Mouse (Mus musculus) gastrocnemius, adult 2 months (tissue): ENCODE measurements around the gene Map4k3. TPM values are rescaled to one million over a fixed set of nuclear protein-coding genes. Genes with fewer than 3 reads are reported as not detected.

Experiments
- DNase-seq: peaks from one replicate; pipeline ENCODE4 v3.0.0; 2022
- H3K27ac ChIP-seq: fragments of 200-600 bp; 2 replicates; pipeline ENCODE4 v1.8.1; 2022; ENCODE audit warnings: mild to moderate bottlenecking
- H3K4me3 ChIP-seq: fragments of 200-600 bp; 2 replicates; pipeline ENCODE4 v1.8.1; 2022; ENCODE audit warnings: mild to moderate bottlenecking, moderate library complexity
- CTCF ChIP-seq: fragments of 200-600 bp; IDR thresholded peaks from 2 replicates; pipeline ENCODE4 v1.8.1; 2022; ENCODE audit warnings: antibody characterized with exemption, mild to moderate bottlenecking, moderate library complexity
- intact Hi-C: fragments of 180-260 bp; cut with DNase I; formaldehyde crosslinking; loops from one replicate; pipeline ENCODE4 v1.15.1; 2025
- total RNA-seq, 2 experiments: library from RNA; stranded (reverse); gene quantifications; 2 replicates each; pipeline ENCODE4 v1.2.3; 2021

Gene Map4k3
- total RNA-seq, 2 experiments from 2014 or later: 11.9 to 17.5 TPM

- no peak overlapping the region for H3K4me3 ChIP-seq
- no peak overlapping the region for H3K27ac ChIP-seq
- no peak for TF ChIP-seq CTCF
- intact Hi-C loops: no loop called here
- DNase-seq: no peak
These were observed 165.5 kb downstream of the Map4k3 start for GRCm38 (mm10) chr17:80562792-80563191.

- intact Hi-C loops: loop anchor here (1.0 kb wide), 1 partner anchor 106 kb away; no protein-coding TSS in a partner anchor
- peak; percentile 73 for DNase-seq
- Histone ChIP-seq H3K27ac (no peak overlapping the region), H3K4me3 (peak overlapping the region; percentile 55)
- TF ChIP-seq CTCF: peak; percentile 91; the same call in 1 of the 2 replicates
These were observed 167.4 kb downstream of the Map4k3 start for GRCm38 (mm10) chr17:80560669-80561401.

DNA sequence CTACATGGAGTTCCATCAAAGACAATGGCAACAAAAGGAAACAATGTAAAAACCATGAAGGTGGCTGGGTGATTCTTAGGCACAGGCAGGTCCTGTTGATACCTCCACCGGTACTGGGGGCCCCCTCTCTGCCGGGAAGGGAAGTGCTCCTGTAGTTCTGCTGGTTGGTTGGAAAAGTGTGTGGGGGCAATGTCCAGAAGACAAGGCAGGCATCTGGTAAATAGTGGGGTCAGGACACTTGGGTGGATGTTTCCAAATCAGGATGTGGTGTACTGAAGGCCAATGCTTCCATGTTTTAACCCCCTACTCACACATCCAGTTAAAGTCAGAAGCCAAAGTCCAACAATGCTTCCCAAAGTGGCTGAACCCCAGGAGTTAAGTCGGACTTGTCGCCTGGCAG lies 168.5 kb downstream of the Map4k3 start:
- DNase-seq: no peak
- Histone ChIP-seq H3K27ac (no peak overlapping the region), H3K4me3 (no peak overlapping the region)
- no peak for TF ChIP-seq CTCF
- intact Hi-C loops: loop anchor here (1.0 to 10.0 kb wide), 2 partner anchors 104 to 265 kb away; partner anchors contain the start of genes Dhx57 and Morn2

- Histone ChIP-seq H3K4me3 (peak overlapping the region; percentile 35), H3K27ac (no peak overlapping the region)
- peak; percentile 37 for DNase-seq
- intact Hi-C loops: loop anchor here (10.0 kb wide), 1 partner anchor 264 kb away; the partner anchor contains the start of genes Dhx57 and Morn2
- peak; percentile 63 for TF ChIP-seq CTCF
These were observed 169.2 kb downstream of the Map4k3 start for GRCm38 (mm10) chr17:80559050-80559449.

DNA sequence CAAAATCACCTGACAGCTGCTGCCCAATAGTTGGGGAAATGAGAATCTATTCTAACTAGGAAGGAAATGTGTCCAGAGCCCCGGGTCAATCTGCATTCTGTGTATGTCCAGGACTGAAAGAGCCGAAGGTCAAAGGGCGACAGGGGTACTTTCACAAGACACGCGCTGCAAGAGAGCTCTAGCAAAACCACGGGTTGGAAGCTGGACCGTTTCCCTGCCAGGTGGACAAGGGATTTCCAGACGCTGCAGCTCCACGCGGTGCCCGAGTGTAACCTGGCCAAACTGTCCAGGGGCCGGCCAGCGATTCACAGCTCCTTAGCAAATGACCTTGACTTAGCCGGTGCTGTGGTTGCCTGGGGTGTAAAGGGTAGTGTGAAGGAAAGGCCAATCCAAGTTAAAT lies 169.7 kb downstream of the Map4k3 start:
- Histone ChIP-seq H3K27ac (no peak overlapping the region), H3K4me3 (peak overlapping the region; percentile 35; the same call in 1 of the 2 replicates)
- intact Hi-C loops: loop anchor here (10.0 kb wide), 1 partner anchor 264 kb away; the partner anchor contains the start of genes Dhx57 and Morn2
- TF ChIP-seq CTCF: no peak
- DNase-seq: no peak

DNA sequence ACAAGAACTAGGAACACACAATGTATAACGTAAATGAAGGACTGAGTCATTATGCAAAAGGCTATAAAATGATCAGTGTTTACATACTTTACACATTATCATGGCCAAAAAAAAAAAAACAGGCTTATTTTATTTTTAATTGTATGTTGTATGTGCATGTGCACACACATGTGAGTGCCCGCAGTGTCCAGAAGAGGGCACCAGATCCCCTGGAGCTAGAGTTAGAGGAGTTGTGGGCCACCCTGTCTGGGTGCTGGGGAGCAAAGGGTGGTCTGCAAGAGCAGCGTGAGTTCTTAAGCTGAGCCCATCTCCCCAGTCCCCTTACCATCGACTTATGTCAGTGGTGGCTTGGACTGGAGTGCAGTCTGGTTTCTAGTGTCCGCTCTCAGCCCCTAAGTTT lies 170.8 kb downstream of the Map4k3 start:
- DNase-seq: no peak
- Histone ChIP-seq H3K27ac (no peak overlapping the region), H3K4me3 (no peak overlapping the region)
- intact Hi-C loops: loop anchor here (10.0 kb wide), 1 partner anchor 263 kb away; the partner anchor contains the start of genes Dhx57 and Morn2
- TF ChIP-seq CTCF: no peak

DNA sequence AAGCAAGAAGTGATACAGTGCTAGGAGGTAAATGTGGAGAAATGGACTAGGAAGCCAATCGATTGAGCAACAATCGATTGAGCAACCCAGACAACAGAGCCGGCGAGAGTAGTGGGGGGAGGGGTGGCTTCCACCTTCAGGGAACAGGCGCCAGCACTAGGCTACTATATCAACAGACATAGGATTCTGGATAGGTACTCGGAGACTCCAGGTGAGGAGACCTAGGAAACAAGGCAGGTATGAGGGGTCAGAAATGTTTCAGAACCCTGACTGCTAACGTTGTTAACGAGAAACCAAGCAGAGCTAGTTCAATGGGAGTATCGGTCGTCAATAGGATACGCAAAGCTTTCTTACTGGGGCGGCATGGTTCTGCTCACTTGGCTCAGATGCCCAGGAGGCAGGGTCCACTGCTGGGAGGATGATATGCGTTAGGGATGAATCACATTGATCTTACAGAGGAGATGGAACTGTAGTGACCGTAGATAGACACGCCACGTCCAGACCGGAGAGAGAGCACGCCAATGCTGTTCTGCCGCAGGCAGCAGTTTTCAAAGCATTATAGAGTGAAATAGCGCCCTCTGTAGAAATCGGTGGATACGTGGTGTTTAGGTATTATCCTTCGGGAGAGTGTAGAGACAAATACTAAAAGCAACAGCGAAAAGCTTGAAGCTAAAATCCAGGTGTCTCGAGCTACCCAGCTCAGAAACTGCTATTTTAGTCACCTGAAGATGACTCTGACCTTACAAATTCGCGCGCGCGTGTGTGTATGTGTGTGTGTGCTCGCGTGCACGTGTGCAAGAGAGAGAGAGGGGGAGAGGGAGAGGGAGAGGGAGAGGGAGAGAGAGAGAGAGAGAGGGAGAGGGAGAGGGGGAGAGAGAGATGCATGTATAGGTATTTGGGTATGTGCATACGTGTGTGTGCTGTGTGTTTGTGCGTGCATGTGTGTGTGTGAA lies 174.7 kb downstream of the Map4k3 start:
- peak overlapping the region; percentile 73 for H3K4me3 ChIP-seq
- DNase-seq: peak; percentile 78
- intact Hi-C loops: loop anchor here (1.0 to 10.0 kb wide), 3 partner anchors 70 to 259 kb away; partner anchors contain the start of genes Dhx57 and Morn2
- peak overlapping the region; percentile 75 for H3K27ac ChIP-seq
- peak; percentile 76 for TF ChIP-seq CTCF

DNA sequence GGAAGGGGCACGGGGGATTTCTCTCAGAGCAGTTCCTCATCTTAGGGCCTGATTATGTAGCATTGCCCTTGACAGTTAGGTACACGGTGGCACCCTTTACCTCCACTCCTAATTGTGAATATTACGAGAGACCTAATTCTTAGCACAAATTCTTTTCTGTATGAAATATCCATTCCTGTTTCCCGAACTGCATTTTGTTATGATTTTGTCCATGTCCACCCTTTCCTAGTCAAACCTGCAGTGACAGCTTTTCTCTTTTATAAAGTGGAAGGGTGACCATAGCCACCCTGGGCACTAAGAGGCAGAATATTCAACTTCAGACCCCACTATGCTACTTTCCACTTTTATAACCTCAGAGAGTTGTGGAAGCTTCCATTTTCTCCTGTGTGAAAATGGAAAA lies 175.6 kb downstream of the Map4k3 start:
- TF ChIP-seq CTCF: no peak
- no peak for DNase-seq
- no peak overlapping the region for H3K4me3 ChIP-seq
- H3K27ac ChIP-seq: no peak overlapping the region
- intact Hi-C loops: loop anchor here (1.0 to 10.0 kb wide), 3 partner anchors 69 to 258 kb away; partner anchors contain the start of genes Dhx57 and Morn2

DNA sequence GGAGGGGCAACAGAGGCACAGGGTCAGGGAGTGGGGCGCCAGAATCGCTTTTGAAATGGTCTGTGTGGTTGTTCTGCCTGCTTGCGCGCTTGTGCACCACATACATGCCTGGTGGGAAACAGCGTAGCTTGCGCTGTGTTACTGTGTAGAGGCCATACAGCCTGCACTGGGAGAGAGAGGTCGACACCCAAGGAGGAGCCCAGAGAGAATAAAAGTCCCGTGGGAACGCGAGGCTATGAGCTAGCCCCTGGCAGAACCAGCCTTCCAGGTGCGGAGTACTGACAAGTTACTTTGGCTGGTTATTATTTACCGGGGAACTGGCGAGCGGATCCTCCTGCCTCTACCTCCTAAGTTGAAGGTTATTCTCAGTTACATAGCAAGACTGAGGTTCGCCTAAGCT lies 177.3 kb downstream of the Map4k3 start:
- no peak for TF ChIP-seq CTCF
- no peak overlapping the region for H3K27ac ChIP-seq
- no peak overlapping the region for H3K4me3 ChIP-seq
- intact Hi-C loops: loop anchor here (10.0 kb wide), 1 partner anchor 256 kb away; the partner anchor contains the start of genes Dhx57 and Morn2
- no peak for DNase-seq

DNA sequence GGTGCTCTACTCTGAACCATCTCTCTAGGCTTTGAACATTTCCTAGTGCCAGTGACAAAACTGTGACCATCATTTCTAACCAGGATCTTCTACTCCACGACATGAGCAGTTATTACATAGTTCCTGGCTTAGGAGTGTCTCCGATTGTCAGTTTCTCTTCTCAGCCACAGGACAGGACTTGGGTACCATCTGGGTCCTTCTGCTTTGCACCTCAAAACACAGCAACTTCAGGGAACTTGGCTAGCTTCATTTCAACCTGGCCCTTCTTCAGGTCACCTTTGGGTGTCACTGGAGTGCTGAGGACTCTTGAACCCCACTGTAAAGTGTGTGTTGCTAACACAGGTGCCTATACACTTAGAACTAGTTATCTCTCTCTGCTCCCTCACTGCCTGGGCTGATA lies 181.4 kb downstream of the Map4k3 start:
- no peak overlapping the region for H3K27ac ChIP-seq
- H3K4me3 ChIP-seq: no peak overlapping the region
- intact Hi-C loops: no loop called here
- DNase-seq: no peak
- TF ChIP-seq CTCF: no peak

GRCm38 (mm10) chr17:80546227-80546626 lies 182.1 kb downstream of the Map4k3 start:
- no peak overlapping the region for H3K27ac ChIP-seq
- DNase-seq: no peak
- H3K4me3 ChIP-seq: no peak overlapping the region
- no peak for TF ChIP-seq CTCF
- intact Hi-C loops: no loop called here

GRCm38 (mm10) chr17:80543646-80544045 lies 184.6 kb downstream of the Map4k3 start:
- Histone ChIP-seq H3K4me3 (no peak overlapping the region), H3K27ac (no peak overlapping the region)
- no peak for TF ChIP-seq CTCF
- DNase-seq: no peak
- intact Hi-C loops: no loop called here
